Mouse (Mus musculus): ENCODE results near the gene Mars.

Mars gene

GRCm38 (mm10) chr10:127262548-127263398 lies 48.8 kb downstream of the Mars start, which contains the start of gene Kif5a:
Kif5a (minus strand) TSS chr10:127263348.
- in situ Hi-C loops (cut with MboI, MseI), result no loop called here

DNA sequence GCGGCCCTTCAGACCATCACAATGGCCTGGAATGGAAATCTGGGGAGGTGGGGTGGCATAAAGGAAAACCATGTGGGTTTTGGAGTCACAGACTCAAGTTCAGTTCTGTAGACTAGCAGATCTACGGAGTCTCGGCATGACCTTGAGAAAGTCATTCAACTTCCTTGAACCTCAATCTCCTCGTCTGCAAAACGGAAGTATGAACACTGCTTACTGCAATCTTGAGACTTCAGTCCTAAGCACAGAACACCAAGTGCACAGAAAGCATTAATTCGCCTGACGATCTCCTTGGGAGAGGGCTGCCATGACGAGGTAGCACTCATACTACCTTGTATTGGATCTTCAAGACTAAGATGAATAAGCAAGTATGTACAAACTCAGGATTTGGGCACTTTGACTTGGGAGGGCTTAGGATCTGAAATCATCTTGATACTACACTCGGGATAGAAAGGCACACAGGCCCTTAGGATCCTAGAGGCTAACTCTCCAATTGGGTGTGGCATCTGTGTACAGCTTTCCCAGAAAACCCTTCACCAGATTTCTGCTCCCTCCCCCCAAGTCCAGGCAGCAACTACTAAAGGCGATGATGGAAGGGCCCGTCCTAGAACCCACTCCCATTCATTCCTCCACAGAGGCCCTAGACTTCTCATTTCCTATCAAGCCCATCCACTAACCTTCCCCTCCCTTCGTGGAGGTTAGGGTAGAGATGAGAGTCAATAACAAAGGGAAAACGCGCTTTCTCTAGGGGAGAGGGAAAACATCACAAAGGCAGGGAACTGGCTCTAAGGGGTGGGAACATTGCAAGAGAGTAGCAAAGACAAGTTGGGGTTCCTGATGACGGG lies 49.7 kb downstream of the Mars start:
- in situ Hi-C loops (cut with MboI, MseI), result no loop called here

DNA sequence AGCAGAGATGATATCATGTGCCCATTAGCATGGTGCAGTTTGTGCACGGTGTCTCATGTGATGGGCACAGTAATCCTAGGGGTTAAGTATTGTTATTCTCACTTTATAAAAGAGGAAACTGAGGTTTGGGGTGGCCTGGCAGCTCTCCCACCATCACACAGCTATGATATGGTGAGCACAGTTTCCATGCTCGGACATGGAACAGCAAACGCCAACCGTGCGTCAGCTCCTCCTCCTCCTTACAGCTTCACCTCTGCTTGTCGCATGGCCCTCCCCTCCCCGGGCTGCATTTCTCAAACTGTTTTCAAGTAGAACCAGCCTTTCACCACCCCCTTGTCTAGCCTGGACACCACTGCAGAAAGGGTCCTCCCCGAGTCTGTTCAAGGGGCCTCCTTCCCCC lies 53.1 kb downstream of the Mars start:
- in situ Hi-C loops (cut with MboI, MseI), result loop anchor here (10.0 kb wide), 1 partner anchor 334 kb away; no protein-coding TSS in a partner anchor

DNA sequence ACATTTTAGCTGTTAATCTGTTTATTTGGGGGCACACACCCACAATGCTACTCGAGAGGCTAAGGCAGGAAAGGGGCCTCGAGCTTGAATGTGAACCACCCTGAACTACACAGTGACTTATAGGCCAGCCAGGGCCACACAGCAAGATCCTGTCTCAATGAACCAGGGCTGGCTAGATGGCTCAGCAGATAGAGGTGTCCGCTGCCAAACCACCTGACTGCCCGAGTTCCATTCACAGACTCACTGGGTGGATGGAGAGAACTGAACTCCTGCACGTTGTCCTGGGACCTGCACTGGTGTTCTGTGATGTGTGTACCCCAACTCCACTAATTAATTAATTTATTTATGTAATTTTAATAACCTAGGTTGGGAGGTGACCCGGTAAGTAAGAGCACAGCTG lies 53.8 kb downstream of the Mars start:
- in situ Hi-C loops (cut with MboI, MseI), result loop anchor here (10.0 kb wide), 1 partner anchor 333 kb away; no protein-coding TSS in a partner anchor

DNA sequence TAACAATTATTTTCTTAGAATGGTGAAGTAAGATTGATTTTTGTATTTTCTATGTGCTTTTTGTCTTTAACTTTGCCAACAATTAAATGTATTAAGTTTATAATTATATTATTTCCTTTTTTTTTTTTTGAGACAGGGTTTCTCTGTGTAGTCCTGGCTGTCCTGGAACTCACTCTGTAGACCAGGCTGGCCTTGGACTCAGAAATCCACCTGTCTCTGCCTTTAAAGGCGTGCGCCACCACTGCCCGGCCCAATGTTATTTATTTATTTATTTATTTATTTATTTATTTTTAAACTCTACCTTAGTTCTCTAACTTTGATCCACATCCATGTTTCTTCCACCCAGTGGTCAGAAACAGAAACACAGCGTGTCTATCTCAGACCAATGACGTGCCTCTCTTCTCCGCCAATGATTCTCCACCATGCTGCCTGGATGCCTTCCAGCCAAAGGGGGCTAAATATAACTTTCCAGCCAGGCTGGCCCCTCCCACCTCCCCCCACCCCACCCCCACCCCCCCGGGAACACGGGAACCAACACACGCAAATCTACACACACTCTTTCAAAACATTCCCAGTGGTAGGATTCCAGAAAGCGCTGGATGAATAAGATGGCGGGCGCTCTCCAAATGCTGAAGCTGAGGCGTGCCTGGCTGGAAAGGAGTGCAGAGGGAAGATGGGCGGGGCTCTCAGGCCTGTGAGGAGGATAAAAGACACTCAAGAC lies 55.8 kb downstream of the Mars start:
- in situ Hi-C loops (cut with MboI, MseI), result loop anchor here (10.0 kb wide), 1 partner anchor 331 kb away; no protein-coding TSS in a partner anchor

GRCm38 (mm10) chr10:127250810-127251209 lies 60.8 kb downstream of the Mars start:
- in situ Hi-C loops (cut with MboI, MseI), result loop anchor here (10.0 kb wide), 1 partner anchor 326 kb away; no protein-coding TSS in a partner anchor
